Mouse (Mus musculus) heart, postnatal 10 days (tissue): ENCODE results near the gene Ndufs4. TPM values are rescaled to one million over a fixed set of nuclear protein-coding genes. Genes with fewer than 3 reads are reported as not detected.
"Not testable (repeated sequence)": the region's sequence is repeated elsewhere in the genome, so short reads cannot be mapped to it uniquely, and the experiment has no call there.

Experiments
- DNase-seq, 2 experiments: peaks; one replicate each; pipeline ENCODE4 v3.0.0; 2021
- intact Hi-C: fragments of 180-260 bp; cut with DNase I; formaldehyde crosslinking; loops from one replicate; pipeline ENCODE4 v1.15.1; 2025
- total RNA-seq, 2 experiments: library from RNA; stranded (reverse); gene quantifications; 2 replicates each; pipeline ENCODE4 v1.2.3; 2021

The Ndufs4 gene
- total RNA-seq, 2 experiments from 2014 or later: 480 to 483 TPM

DNA sequence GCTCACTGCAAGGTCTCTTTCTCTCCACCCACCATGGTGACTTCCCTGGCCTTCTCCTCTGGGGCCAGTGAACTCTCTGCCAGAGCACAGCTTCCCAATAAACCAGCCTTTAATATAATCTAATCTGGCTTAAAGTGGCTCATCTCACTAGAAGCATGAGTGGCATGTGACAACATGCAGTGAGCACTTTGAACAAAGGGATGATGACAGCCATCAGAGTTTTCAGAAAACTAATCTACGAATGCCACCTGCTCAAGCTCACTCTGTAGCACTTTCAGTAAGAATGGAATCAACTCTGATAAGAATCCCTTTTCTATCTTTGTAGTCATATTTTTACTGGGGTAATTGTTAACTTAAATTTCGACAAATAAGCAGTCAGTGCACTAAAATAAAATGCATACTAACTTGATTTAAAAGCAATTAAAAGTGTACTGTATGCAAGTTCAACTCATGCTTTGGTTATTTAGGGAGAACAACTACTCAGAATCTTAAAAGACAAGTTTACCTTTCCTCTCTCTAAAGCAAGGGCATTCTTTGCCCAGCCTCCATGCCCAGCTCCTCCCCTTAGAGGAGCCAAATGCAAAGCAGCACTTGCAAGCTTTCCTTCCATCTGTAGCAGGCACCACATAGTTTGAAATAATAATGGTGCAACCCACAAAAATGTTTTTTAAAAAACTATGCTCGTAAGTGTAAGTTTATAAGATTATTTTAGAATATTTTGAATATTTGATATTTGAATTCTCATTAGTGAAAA is 43.7 kb downstream of the Ndufs4 start:
- intact Hi-C loops: no loop called here
- no peak for DNase-seq

DNA sequence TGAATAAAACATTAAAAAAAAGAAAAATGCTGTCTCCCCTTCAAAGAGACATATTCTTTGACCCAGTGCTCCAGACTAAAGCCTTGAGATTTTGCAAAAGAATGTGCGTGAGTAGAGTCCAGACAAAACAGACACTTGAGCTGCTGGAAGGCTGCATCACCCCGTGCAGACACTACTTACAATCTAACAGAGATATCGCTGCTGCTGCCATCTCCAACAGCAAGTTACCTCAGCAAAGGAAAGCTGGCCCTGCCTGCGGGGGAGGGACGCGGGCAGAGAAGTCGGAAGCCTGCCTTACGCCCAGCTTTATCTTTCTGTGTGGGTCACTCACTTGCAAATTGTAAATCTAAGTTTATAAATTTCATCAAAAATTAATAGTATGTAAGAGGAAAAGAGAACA is 45.1 kb downstream of the Ndufs4 start:
- DNase-seq: no peak
- intact Hi-C loops: no loop called here

DNA sequence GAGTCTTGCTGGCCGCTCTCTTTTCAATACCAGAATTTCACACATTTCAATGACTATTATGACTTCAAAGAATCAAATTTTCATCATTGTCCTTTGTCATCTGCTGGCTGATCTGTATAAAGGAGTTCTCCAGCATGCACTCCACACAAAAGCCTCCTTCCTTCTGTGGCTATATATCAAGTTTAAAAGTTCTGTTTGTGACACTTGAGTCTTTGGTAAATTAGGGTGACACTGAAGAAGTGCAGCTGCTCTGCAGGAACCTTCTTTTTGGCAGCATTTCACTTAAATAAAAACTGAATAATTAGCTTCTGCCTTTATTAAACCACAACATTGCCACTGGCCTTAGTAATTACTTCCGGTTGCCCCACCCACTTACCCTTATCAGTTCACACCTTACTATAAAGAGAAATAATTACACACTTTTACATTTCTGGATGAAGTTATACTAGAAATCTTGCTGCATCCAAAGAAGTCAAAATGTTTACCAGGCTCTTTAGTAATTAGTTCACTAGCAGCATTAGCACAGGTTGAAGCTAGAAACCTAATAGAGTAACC is 68.1 kb downstream of the Ndufs4 start:
- DNase-seq: no peak
- intact Hi-C loops: no loop called here

DNA sequence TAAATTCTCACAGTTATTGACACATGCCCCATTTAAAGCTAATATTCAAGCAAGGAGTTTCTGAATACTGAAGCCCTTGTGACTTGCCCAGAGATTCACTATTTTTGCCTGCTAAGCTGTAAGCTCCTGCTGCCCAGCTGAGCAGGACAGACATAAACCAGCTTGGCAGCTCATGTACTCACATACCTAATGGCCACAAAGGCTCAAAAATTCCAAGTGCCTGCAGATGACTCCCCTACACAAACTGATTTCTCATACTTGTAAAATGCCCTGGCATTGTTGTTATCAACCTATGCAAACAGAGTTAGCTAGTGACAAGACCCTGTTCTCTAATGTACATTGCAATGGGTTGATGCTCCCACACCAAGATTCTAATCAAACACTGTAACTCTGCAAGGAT is 68.9 kb downstream of the Ndufs4 start:
- DNase-seq: no peak
- intact Hi-C loops: no loop called here

DNA sequence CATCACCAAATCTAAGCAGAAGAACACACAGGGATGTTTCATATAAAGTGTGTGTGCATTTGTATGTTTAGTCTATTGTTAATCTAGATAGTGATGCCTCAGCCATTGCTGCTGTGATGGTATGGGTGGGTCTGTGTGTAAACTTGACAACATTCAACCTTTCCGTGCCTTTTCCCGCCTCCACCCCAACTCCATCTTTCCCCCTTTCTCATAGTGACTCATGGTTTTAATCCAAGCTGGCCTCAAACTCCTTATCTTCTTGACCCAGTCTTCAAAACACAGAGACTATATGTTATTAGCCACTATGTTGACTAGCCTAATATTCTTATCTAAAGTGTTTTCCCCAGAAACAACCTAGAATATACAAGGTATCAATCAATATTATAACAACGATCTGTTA is 72.7 kb downstream of the Ndufs4 start:
- DNase-seq: no peak
- intact Hi-C loops: no loop called here

DNA sequence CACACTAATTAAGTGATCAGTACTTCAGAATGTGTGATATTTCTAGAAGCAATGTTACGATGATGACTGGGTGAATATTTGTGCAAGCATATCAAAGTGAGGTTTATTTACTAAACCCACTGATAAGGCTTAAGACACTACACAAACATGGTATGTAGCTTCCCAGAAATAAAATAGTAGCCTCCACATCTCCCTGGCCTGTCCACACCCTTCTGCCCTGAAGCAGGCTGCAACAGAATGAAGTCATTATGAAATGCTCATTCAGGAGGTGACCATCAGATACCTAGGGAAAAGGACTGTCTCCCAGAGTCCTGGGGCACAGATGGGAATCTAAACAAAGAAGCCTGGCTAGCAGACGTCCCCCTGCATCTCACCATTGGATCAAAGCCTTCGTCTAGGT is 73.1 kb downstream of the Ndufs4 start:
- intact Hi-C loops: no loop called here
- no peak for DNase-seq

DNA sequence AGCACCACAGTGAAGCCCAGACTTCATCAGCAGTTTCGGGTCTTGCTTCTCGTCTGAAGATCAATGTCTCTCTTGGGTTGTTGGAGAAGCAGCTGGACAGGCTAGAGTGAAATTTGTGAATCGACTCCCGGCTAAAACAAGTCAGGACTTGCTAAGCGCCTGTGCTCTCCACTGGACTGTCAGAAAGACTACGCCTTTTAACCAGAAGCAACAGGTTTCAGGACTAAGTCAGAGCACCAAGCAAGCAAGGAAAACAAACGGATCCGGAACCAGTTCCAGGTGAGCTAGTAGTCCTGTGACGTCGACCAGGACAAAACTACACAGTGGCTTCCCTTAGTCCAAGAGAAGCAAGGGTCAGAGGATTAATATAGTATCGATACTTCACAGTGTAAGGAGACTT is 77.5 kb downstream of the Ndufs4 start:
- DNase-seq: no peak
- intact Hi-C loops: no loop called here

DNA sequence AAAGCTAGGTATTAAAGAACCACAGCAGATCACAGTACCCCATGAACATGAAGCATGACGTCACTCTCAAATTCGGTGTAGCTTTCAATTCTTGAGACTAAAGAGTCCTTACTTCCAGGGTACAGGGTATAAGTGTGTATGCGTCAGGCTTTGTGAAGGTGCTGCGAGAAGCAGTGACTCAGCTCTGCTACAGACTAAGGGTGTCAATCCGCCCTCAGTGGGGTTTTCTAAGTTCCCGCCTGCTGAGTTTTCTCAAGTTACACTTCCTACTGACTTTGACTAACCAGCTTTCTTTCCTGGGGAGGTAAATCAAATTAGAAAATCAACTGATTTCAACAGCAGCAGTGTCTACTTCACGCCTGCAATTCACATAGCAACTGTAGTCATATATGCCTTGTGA is 83.4 kb downstream of the Ndufs4 start:
- intact Hi-C loops: no loop called here
- no peak for DNase-seq

DNA sequence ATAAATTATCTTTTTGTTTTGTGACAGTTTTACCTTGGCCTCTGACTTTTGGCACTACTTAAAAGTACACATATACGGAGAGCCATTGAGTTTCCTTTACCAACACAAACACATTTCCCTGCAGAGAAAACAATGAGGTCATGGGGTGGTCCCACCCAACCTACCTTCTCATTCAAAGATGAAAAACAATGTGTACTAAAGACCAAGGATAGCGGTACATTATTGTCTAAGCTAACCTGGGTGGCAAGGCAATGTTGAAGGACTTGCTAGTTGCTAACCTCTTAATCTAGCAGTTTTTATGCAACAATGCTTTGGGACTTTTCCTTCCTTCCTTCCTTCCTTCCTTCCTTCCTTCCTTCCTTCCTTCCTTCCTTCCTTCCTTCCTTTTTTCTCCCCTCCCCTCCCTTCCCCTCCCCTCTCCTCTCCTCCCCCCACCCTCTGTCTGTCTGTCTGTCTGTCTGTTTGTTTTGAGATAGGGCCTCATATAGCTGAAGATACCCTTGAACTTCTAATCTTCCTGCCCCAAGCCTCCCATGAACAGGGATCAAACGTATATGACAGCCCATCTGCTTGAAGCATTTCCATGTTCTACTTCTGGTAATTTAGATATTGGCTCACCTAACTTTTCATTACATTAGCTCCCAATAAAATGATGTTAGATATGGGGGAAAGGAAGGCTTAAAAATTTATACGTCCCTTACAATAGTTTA is 84.4 kb downstream of the Ndufs4 start:
- no peak for DNase-seq
- intact Hi-C loops: no loop called here

DNA sequence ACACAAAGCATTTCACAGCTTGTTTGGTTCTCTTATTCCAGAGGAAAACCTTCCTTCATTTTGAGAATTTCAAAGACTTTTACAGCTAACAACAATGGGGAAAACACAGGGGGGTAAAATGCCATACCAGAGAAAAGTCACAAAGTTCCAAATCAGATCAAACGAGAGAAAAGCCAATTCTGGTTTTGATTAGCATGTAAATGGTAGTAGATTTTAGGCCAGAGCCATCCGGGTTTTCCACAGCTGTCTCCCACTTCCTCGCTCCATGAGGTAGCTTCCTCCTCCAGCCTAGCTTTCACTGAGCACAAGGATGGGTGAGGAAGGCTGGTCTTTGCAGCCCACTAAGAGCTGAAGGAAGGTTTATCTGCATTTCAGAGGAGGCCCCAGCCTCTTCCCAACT is 90.3 kb downstream of the Ndufs4 start:
- no peak for DNase-seq
- intact Hi-C loops: loop anchor here (10.0 kb wide), 1 partner anchor 423 kb away; no protein-coding TSS in a partner anchor

DNA sequence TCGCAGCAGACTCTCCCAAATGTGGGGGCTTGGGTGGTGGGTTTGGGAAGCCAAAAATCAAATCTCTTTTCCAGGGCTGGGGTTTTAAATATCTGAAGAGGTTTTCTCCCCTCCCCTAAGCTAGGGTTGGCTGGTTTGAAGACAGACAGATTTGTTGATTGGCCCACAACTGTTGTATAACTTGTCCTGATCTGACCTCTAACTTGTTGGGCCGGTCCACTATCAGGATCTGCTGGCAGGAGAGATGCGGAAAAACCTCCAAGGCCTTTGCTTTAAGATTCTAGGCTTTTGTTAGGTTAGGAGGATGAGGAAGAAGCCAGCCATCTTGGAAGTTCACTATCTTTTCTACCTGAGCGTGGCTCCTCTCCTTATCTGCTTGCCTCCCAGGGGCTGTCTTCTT is 91.5 kb downstream of the Ndufs4 start:
- DNase-seq: peak in 1 of 2 experiments; percentile 21
- intact Hi-C loops: loop anchor here (10.0 kb wide), 1 partner anchor 422 kb away; no protein-coding TSS in a partner anchor

DNA sequence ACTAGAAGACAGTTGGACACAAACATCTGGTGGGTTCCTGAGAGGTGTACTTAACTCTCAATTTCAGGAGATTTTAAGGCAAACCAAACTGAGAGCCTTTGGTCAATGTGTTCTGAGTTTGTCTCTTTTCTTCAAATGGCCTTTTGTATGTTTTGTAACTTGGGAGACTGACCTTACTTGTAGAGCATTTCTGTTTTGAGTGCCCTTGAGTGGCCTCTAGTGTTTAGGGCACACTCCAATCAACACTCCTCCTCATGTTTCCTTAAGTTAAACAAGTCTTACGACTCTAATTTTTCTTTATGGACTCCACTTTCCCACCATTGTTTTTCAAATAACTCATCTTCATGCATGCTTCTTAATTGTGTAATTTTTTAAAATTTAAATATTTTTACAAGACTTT is 98.6 kb downstream of the Ndufs4 start:
- intact Hi-C loops: no loop called here

DNA sequence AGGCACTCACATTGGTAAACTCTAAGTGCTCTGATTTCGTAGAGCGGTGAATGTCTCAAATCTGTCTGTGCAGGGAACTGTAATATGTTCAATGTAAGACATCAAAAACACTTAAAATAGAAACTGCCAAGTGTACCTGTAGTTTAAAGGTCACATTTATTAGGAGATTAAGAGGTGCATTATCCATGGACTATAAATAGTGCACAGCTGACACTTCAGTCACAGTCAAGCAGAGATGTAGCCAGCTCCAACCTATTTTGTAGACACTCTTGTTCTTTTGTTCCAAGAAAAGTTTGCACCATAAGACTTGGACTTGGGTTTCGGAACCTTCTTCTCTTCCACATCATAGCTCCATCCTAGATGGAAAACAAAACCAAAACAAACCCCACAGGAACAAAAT is 99.5 kb downstream of the Ndufs4 start:
- intact Hi-C loops: no loop called here
- peak; percentile 16 to 29 for DNase-seq

More for the DNA sequence above, 98.6 kb downstream of the Ndufs4 start:
- DNase-seq: no peak

DNA sequence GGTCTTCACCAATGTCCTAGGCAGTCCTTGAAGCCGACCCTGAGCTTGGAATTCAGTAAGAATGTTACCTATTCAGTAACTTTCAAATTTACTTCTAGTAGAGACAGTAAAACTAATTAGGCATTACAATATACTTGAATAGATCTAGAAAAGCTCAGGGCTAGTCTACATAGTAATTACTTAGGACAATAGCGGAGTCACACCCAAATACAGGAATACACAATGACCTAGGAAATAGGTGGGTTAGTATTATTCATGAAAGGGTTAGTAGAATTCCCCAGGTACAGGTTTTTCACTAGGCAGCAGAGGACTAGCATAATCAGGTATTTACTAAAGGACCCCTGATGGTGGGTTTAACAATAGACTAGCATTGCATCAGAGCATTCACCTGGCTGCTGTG is 109.4 kb downstream of the Ndufs4 start:
- DNase-seq, intact Hi-C loops: not testable (repeated sequence)

DNA sequence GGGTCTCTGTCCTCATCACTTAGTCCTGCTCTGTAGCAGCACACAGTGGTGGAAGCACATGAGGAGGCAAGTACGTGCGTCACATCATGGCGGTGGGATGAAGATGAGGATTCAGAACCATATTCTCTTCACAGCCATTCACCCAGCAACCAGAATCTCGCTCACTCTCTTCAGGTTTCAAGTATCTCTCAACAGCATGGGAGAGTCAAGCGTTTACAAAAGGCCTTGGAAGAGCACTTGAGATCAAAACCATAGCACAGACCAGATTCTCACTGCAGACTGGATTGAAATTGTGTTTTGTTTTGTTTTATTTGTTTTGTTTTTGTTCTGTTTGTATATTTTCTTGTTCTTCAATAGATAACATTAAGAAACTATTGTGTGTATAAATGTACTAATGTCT is 110.8 kb downstream of the Ndufs4 start:
- DNase-seq: no peak
- intact Hi-C loops: no loop called here

DNA sequence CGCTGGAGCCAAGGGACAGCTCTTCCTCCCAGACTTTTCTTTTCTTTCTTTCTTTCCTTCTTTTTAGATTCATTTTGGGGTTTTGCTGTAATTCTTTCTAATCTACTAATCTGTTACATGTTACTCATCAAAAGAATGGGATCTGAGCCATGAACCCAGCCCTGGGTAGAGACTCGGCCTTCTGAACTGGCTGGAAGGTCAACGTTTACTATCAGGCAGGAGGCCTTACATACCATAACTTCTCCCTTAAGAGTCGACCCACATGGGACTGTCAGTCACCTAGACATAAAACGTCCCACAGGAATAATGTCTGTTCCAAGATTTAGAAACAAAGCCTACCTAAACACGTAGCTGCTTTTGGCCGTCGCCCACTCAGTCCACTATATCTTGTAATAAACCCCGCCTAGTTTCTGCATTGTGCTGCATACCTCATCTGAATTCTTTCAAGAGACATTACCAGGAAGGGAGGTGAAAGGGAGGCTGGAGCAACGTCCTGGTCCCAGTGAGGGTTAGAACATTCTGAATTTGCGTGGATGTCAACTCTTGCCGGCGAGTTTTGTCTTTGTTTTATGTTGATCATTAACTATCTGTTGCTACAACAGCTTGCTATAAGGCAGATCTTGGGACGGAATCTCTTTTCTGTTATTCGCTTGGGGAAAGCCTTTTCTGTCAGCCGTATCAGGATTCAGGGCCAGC is 116.5 kb downstream of the Ndufs4 start:
- intact Hi-C loops: no loop called here

DNA sequence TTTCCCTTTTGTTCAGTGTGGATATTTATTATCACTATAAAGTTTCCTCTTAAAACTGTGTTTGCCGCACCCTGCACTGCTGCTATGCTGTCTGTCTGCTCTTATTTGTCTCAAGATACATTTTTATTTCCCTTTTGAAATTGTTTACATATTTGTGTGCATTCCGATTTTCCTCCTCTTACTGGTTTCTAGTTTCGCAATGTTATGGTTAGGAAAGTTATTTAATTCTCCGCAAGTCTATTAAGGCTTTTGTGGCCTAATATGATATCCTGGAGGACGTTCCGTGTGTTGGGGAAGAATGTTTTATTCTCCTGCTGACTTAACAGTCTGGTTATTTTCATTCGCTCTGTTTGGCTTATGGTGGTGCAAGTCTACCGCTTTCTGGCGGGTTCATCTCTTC is 120.3 kb downstream of the Ndufs4 start:
- DNase-seq: no peak

More for the DNA sequence above, 116.5 kb downstream of the Ndufs4 start:
- DNase-seq: no peak

DNA sequence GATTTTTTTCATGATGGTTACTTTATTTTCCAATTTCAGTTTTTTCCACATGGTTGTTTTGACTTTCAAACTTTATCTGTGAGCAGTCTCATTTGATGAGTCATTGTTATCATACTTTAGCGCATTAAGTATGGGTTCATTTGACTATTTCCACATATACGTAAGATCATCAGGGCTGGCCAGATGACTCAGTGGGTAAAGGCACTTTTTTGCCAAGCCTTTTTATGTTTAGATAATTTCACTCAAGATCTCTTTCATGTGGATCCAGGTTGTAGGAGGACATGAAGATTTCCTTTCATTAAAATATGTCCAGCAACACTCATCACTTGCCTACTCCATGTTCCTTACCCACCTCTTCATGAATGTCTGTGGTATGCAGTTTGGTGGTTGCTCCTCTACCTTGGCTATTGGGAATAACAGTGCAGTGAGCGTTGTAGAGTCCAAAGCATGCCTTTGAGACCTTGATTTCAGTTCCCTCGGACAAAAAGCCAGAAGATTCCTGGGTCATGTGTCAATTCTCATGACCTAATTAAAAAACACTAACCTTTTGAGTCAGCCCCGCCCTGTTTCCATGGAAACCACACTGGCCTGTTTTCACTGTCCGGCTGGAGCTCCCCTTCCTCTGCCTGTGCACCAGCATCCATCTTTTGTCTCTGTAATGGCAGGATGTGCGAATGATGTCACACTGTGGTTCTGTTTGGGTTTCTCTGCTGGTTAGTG is 127.4 kb downstream of the Ndufs4 start:
- no peak for DNase-seq
- intact Hi-C loops: no loop called here

More for the DNA sequence above, 120.3 kb downstream of the Ndufs4 start:
- intact Hi-C loops: no loop called here

DNA sequence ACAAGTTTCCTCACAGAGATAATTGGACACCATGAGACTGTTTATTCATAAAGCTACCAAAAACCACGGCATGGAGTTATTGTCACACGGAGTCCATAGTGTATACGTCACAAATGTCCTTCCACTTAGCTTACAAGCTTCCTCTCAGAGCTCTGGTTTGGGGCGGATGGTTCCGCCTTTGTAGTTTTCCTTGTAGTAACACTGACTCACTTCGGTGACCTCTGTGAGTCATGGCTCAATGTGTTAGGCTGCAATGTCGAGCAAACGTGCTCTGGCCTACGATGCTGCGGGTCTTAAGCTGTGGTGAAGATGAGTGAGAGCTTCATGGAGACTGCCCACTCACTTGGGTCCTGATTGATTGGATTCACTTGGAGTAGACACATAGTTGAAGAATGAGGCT is 133.4 kb downstream of the Ndufs4 start:
- intact Hi-C loops: no loop called here
- no peak for DNase-seq
